Mouse (Mus musculus) thymus, postnatal 10 days (tissue): Measurements from ENCODE around the gene 4932438A13Rik.

Experiments
- DNase-seq, 2 experiments: peaks; one replicate each; pipeline ENCODE4 v3.0.0; 2021; ENCODE audit warnings: low spot score in 2 of 2

Gene 4932438A13Rik

DNA sequence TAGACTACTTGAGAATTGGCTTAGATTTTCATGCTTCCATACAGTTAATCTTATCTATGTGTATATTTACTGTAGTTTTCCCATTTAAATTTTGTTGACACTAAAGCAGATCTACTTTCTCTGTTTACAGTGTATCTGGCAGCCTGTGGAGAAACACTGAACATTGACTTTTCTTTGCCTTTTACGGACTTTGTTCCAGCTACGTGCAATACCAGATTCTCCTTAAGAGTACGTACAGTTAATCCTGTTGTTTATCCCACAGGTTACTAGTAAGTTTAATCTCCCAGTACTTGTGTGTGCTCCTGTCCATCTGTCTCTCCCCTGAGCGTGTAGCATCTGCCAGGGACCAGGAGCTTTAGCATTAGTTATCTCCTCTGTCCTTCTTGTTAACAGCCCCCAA lies 55.4 kb downstream of the 4932438A13Rik start:
- no peak for DNase-seq

DNA sequence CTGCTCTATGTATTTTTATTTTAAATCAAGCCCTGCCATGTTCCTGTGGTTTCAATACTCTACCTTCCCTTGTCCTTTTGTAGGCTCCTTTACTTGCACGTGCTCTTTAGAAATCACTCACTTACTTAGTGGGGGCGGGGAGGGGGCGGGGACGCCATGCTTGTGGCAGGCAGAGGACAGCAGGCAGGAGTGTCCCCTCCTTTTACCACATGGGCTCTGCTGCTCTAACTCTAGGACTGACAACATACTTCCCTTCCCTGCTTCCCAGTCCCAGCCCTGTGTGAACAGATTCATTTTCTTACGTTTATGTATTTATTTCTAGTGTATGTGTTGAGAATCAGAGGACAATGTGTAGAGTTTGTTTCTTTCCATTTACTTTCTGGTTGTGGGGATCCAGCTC lies 78.7 kb downstream of the 4932438A13Rik start:
- no peak for DNase-seq

DNA sequence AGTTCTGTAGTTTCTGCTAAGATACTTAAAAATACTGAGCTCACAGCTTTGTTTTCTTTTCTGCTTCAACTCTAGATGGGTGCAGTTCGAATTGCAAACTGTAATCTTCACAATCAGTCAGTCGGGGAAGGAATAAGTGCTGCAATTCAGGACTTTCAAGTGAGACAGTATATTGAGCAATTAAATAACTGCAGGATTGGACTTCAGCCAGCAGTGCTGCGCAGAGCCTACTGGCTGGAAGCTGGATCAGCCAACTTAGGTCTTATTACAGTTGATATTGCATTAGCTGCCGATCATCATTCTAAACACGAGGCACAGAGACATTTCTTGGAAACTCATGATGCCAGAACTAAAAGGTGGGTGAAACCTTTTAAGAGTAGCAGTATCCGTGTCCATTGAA lies 79.2 kb downstream of the 4932438A13Rik start:
- DNase-seq, result no peak

DNA sequence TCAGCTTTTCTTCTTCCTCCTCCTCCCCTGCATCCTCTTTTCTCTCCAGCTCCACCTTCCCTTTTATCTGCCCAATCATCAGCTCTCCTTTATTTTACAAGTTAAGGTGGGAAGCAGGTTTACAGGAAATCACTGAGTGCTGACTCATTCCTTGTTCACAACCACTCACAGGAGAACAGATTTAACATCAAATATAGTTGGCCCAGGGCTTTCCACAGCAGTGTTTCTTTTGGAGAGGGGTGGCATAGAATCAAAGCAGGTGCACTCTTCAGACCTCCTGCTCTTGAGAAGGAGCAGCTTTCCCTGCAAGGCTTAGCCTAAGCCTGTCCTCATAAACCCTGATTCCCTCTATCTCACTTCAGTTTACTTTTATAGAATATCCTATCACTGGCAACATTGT lies 80.8 kb downstream of the 4932438A13Rik start:
- DNase-seq, result no peak

DNA sequence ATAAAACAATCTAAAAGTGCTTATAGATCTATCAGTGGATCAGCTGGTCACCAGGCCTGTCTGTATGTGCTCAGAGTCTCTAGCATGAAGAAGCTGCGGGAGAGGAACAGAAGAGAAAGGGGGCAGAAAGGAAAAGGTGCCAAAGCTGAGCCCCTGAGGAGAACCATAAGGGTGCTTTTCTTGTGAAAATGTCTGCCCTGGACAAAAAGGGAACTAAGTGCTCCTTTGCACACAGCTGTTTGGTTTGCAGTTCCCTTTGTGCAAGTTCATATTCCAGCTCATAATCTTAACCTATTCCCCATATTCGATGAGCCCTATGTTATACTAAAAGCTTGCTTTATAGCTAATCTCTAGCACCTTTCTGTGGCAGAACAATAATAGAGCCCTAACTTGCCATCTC lies 175.1 kb downstream of the 4932438A13Rik start:
- no peak for DNase-seq

DNA sequence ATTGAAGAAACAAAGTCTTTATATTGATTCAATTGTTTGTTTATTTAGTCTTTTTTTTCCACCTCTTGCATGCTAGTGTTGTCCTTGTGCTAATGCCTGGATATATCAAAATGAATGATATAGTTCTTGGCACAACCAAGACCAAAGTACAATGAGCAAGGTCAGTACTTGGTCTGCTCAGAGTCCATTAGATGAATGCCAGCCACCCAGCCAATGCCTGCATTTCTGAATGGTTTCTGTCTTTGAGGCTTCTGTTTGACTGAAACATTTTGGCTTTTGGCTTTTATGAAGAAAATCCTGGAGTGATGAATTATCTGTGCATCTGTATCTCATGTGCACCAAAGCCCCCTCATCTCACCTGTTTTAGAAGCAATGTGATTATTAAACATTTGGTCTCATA lies 176.9 kb downstream of the 4932438A13Rik start:
- no peak for DNase-seq

DNA sequence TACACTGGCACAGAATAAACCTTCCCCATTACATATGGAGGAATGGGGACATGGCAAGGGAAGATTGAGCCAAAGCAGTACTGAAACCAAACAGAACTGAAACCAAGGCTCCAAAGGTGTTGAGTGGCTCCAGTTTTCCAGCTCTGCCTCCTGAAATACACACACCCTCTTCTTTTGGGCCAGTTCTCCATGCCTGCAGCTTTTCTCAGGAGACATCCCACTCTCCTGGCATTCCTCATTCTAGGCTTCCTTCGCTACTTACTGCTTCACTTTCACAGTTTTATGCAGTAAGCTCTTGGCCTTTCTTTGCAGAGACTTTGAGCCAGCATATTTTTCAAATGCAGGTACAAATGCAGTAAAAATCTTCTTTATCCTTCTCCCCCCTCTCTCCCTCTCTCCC lies 188.6 kb downstream of the 4932438A13Rik start:
- DNase-seq, result no peak

DNA sequence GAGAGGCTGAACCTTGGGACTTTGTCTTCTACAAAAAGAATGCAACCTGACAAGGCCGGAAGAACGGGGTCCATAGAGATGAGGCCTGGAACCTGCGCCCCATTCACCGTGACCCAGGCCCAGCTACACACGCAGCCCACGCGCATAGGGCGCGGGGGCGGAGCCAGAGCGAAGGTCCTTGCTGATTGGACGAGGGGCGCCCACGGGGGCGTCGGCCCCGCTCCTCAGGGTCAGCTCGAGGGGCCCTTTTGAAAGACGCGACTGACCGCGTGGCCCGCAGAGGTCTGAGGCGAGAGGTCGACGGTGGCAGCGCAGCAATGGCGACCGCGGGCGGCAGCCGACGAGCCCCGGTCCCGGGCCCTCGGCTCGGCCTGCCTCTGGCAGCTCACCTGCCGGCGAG lies 200.5 kb downstream of the 4932438A13Rik start, which contains the start of gene Adad1:
Adad1 (plus strand) TSS at position 122 of the 400 bp plus-strand sequence.
- DNase-seq, result no peak

DNA sequence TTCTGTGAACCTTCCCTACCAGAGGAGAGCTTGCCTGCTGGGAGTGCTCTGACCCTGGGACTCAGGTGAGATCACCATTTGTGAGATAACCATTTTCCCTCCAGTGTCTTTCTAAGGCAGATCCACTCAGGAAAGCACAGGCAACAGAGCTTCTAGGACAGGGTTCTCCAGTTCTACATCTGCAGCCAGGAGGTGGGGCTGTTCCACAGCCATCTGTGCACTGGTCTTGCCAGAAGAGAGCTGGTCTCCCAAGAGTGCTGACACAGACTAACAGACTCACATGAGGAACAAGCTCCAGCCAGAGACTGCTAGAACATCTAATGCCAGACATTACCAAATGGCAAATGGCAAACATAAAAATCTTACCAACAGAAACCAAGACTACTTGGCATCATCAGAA lies 210.3 kb downstream of the 4932438A13Rik start:
- peak in 1 of 2 experiments; percentile 10 for DNase-seq

DNA sequence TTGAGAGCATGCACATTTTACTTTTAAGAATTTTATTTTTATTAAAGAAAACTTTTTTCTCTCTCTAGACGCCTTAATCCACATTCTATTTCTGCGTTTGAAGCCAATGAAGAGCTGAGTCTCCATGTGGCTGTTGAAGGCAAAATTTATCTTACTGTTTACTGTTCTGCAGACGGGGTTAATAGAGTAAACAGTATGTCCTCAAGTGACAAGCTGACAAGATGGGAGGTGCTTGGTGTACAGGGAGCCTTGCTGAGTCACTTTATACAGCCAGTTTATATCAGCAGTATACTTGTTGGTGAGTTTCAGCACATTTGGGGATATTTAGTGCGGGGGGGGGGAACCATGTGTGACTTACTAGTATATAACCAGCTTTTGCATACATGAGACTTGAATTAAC lies 222.0 kb downstream of the 4932438A13Rik start:
- DNase-seq, result no peak

DNA sequence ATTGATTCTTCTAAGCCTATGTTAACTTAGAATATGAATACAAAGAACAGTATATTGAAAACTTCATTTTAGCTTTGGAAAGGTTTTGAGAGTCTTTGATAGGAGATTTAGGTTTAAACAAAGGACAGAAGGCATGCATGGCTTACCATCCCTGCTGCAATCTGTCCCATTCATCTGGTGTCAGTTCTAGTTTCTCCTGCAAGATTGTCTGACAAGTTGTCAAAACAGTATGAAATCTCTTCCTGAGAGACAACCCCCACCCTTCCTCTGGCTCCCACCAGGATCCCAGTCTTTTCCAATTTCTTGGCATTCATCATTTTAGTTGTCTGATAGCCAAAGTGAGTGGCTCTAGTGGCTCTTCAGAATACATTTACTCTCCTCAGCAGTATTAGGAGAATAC lies 227.8 kb downstream of the 4932438A13Rik start:
- no peak for DNase-seq
